Mouse (Mus musculus): ENCODE data around the gene Sv2a. TPM values are rescaled to one million over a fixed set of nuclear protein-coding genes. Genes with fewer than 3 reads are reported as not detected.

The Sv2a gene
- total and polyA plus RNA-seq, 2 experiments from 2014 or later, result 157 to 167 TPM

DNA sequence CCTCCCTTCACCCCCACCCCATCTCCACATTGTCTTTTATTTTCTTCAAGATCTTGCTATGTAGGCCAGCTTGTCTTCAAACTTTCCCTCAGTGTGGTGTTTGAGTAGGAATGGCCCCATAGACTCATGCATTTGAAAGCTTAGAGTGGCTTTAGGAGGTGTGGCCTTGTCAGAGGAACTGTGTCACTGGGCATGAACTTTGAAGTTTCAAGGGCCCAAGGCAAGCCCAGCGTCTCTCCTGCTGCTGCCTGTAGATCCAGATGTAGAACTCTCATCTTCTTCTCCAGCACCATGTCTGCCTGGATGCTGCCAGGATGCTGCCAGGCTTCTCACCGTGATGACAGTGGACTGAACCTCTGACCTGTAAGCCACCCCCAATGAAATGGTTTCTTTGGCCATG lies 47.9 kb downstream of the Sv2a start:
- Histone ChIP-seq H3K4me2 (ENCODE audit: low read depth, low read length, poor library complexity, severe bottlenecking) (no peak overlapping the region), H3K9me3 (ENCODE audit: low read length) (no peaks in the 10 kb centered on the region), H3K4me3 (ENCODE audit: low read depth, low read length) (no peak overlapping the region), H3K36me3 (ENCODE audit: insufficient read depth, low read length) (no peaks in the 10 kb centered on the region), H3K9ac (replicated peaks; ENCODE audit: low read length, poor library complexity, severe bottlenecking) (no peak overlapping the region), H3K27me3 (ENCODE audit: insufficient read depth, low read length) (no peaks in the 10 kb centered on the region), H3K27ac (ENCODE audit: low read depth, low read length) (no peak overlapping the region), H3K4me1 (ENCODE audit: insufficient read depth, low read length) (no peaks in the 10 kb centered on the region; the same call in 1 of the 2 replicates)
- 81% methylated on average over 2 of the region's 2 CpGs for WGBS
- no peak for ATAC-seq (ENCODE audit: low FRiP score)
- DNase-seq (ENCODE audit: low spot score), result no peak
- no peak for TF ChIP-seq CTCF (IDR thresholded peaks at IDR 0.05)

DNA sequence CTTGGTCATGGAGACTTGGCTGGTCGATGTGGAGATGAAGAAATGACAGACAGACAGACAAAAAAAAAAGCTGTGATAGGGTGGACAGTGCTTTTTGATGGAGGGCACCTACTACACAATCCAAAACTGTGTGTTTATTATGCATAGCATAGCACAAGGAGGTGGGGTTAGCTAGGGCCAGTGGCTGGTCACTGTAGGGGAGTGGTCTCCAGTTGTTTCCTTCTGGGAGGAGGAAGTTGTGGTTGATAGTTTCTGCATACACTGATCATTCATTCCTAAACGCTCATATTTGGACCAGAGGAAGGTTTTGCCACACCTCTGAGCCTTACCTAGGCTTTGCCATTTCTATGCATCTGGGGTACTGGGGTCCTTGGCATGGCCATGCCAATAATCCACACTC lies 49.5 kb downstream of the Sv2a start:
- H3K27me3 ChIP-seq (ENCODE audit: insufficient read depth, low read length), result no peaks in the 10 kb centered on the region
- WGBS, result 76% methylated on average over 2 of the region's 2 CpGs
- H3K27ac ChIP-seq (ENCODE audit: low read depth, low read length), result no peak overlapping the region
- no peak overlapping the region for H3K9ac ChIP-seq (replicated peaks; ENCODE audit: low read length, poor library complexity, severe bottlenecking)
- DNase-seq (ENCODE audit: low spot score) (no peak), ATAC-seq (ENCODE audit: low FRiP score) (no peak)
- H3K36me3 ChIP-seq (ENCODE audit: insufficient read depth, low read length), result no peaks in the 10 kb centered on the region
- no peaks in the 10 kb centered on the region for H3K4me1 ChIP-seq (ENCODE audit: insufficient read depth, low read length)
- H3K4me3 ChIP-seq (ENCODE audit: low read depth, low read length), result no peak overlapping the region
- no peak for TF ChIP-seq CTCF (IDR thresholded peaks at IDR 0.05)
- H3K4me2 ChIP-seq (ENCODE audit: low read depth, low read length, poor library complexity, severe bottlenecking), result no peak overlapping the region
- H3K9me3 ChIP-seq (ENCODE audit: low read length), result no peaks in the 10 kb centered on the region

DNA sequence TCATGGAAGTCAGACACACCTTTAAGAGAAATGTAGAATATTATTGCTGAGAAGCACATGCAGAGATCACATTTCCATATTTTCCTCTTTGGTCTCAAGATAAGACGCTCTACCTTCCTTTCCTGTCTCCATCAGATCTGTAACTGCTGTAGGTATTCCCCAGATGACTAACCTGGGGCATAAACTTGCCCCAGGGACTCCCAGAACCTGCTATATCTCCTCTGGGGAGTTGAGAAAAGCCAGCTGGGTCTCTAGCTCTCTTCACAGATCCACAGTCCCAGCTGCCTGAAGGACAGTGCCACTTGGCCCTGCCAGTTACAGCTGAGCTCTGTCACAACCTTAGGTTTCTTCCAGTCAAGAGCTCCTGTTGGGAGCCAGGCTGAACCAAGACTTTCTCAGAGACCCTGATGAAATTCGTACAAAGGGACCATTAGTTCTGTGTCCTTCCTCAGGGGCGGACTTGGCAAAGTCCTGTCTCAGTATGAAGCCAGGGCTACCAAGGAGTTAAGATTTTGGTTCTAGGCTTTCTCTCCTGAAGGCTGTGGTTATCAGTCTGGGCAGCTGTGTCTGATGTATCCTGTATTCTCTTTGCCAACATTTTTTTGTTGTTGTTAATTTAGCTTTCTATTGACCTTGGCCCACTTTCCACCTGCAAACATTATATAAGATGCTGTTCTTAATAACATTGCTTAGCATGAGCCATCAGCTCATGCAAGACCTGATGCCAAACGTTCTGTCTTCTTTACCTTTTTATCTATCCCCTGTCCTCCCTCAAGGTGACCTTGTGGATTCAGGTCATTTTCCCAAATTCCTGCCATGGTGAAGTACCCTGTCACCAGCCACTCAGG lies 50.2 kb downstream of the Sv2a start:
- Histone ChIP-seq H3K4me1 (ENCODE audit: insufficient read depth, low read length) (no peaks in the 10 kb centered on the region), H3K27me3 (ENCODE audit: insufficient read depth, low read length) (no peaks in the 10 kb centered on the region), H3K9me3 (ENCODE audit: low read length) (no peaks in the 10 kb centered on the region), H3K4me3 (ENCODE audit: low read depth, low read length) (no peak overlapping the region), H3K27ac (ENCODE audit: low read depth, low read length) (no peak overlapping the region), H3K4me2 (ENCODE audit: low read depth, low read length, poor library complexity, severe bottlenecking) (no peak overlapping the region), H3K9ac (replicated peaks; ENCODE audit: low read length, poor library complexity, severe bottlenecking) (no peak overlapping the region), H3K36me3 (ENCODE audit: insufficient read depth, low read length) (no peaks in the 10 kb centered on the region)
- no peak for TF ChIP-seq CTCF (IDR thresholded peaks at IDR 0.05)
- WGBS, result 74% methylated on average over 4 of the region's 4 CpGs
- ATAC-seq (ENCODE audit: low FRiP score) (no peak), DNase-seq (ENCODE audit: low spot score) (no peak)

DNA sequence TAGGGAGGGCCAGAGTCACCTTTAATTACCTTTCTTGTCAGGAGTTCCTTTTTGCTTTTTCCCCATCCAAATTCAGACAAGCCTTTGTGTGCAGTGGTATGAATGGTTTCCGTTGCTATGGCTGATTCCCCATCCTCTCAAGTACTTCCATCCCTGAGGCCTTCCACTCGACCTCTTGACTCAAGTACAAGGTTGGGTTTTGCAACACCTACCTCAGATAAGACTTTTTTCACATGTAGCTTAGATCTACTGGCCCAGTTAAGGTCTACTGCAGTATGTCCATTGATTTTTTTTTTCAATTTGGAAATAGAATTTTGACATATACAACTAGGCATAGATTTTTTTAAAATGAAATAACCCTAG lies 50.8 kb downstream of the Sv2a start:
- TF ChIP-seq CTCF (IDR thresholded peaks at IDR 0.05), result no peak
- ATAC-seq (ENCODE audit: low FRiP score) (no peak), DNase-seq (ENCODE audit: low spot score) (no peak)
- 58% methylated on average over 2 of the region's 2 CpGs for WGBS
- H3K4me3 ChIP-seq (ENCODE audit: low read depth, low read length), result no peak overlapping the region
- H3K9ac ChIP-seq (replicated peaks; ENCODE audit: low read length, poor library complexity, severe bottlenecking), result no peak overlapping the region
- H3K4me1 ChIP-seq (ENCODE audit: insufficient read depth, low read length), result no peaks in the 10 kb centered on the region
- no peaks in the 10 kb centered on the region for H3K27me3 ChIP-seq (ENCODE audit: insufficient read depth, low read length)
- no peaks in the 10 kb centered on the region for H3K36me3 ChIP-seq (ENCODE audit: insufficient read depth, low read length)
- H3K27ac ChIP-seq (ENCODE audit: low read depth, low read length), result no peak overlapping the region
- no peak overlapping the region for H3K4me2 ChIP-seq (ENCODE audit: low read depth, low read length, poor library complexity, severe bottlenecking)
- H3K9me3 ChIP-seq (ENCODE audit: low read length), result no peaks in the 10 kb centered on the region

DNA sequence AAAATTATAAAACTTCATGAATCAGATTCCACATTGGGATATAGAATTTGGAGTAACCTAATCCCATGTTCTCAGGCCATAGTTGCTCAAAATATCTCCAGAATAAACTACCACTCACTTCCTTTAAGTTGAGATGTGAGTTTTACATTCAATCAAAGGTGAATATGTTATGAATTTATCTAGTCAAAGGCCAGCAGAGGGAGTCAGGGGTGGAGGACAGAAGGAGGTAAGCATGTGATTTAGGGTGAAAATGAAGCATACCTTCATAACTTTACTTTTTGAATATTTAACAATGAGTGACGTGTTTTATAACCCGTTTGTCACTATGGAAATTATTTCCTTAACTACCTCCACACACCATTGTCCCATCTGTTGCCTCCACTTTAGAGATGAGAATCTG lies 54.0 kb downstream of the Sv2a start:
- 94% methylated on average over 2 of the region's 2 CpGs for WGBS
- TF ChIP-seq CTCF (IDR thresholded peaks at IDR 0.05), result no peak
- no peaks in the 10 kb centered on the region for H3K36me3 ChIP-seq (ENCODE audit: insufficient read depth, low read length)

DNA sequence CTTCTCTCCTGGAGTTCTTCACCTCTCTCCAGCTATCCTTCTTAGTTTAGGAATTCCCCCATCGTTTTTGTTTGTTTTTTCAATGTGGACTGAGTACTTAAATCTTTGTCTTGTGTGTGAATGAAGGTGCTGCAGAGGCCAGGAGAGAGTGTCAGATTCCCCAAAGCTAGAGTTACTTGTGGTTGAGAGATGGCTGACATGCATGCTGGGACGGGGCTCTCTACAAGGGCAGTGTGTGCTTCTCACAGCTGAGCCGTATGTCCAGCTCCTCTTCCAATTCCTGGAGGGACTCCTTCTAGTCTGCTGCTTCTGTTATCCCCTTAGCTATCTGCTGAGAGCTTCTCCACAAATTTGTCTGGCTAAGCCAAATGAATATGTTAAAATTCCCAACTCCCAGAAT lies 54.9 kb downstream of the Sv2a start:
- no peaks in the 10 kb centered on the region for H3K36me3 ChIP-seq (ENCODE audit: insufficient read depth, low read length)
- H3K4me1 ChIP-seq (ENCODE audit: insufficient read depth, low read length), result no peaks in the 10 kb centered on the region
- no peaks in the 10 kb centered on the region for H3K27me3 ChIP-seq (ENCODE audit: insufficient read depth, low read length)
- TF ChIP-seq CTCF (IDR thresholded peaks at IDR 0.05), result no peak
- no peak for DNase-seq (ENCODE audit: low spot score)
- H3K4me3 ChIP-seq (ENCODE audit: low read depth, low read length), result no peak overlapping the region
- H3K9me3 ChIP-seq (ENCODE audit: low read length), result no peaks in the 10 kb centered on the region
- no peak overlapping the region for H3K4me2 ChIP-seq (ENCODE audit: low read depth, low read length, poor library complexity, severe bottlenecking)
- ATAC-seq (ENCODE audit: low FRiP score), result no peak
- no peak overlapping the region for H3K27ac ChIP-seq (ENCODE audit: low read depth, low read length)
- WGBS, result 62% methylated on average over 3 of the region's 3 CpGs
- no peak overlapping the region for H3K9ac ChIP-seq (replicated peaks; ENCODE audit: low read length, poor library complexity, severe bottlenecking)

More for the DNA sequence above, 54.0 kb downstream of the Sv2a start:
- H3K27ac ChIP-seq (ENCODE audit: low read depth, low read length), result no peak overlapping the region
- no peaks in the 10 kb centered on the region for H3K9me3 ChIP-seq (ENCODE audit: low read length)
- no peak overlapping the region for H3K4me3 ChIP-seq (ENCODE audit: low read depth, low read length)
- ATAC-seq (ENCODE audit: low FRiP score) (no peak), DNase-seq (ENCODE audit: low spot score) (no peak)
- H3K4me1 ChIP-seq (ENCODE audit: insufficient read depth, low read length), result no peaks in the 10 kb centered on the region
- H3K9ac ChIP-seq (replicated peaks; ENCODE audit: low read length, poor library complexity, severe bottlenecking), result no peak overlapping the region
- no peaks in the 10 kb centered on the region for H3K27me3 ChIP-seq (ENCODE audit: insufficient read depth, low read length)
- H3K4me2 ChIP-seq (ENCODE audit: low read depth, low read length, poor library complexity, severe bottlenecking), result no peak overlapping the region
